25 mouse cellular contexts compared by ENCODE assay signal in the genomic region with DNA sequence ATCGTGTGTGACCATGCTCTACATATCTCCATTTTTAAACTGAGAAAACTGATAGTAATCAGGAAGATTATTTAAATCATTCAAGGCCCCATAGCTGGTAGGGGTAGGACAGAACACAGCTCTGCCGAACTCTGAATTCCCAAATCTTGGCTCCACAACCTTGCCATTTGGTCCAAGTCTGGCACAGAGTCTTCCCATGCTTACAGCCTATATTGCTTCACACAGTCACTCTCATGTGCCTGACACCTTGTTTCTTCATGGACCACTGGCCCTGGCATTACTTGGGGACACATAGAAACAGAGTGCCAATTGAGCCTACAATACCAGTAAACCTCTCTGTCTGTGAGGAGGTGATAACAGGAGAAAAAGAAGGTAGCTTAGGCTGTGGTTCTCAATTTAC.
"Had no signal": no experiment of that assay in that cellular context is flagged by ENCODE, and none has a peak within 500 bp of the region (broad histone marks: within the 10 kb centered on the region; RNA-seq: fewer than 3 reads in every experiment).

No protein-coding gene starts in this region.

- H3K36me3 ChIP-seq: heart, embryonic 15.5 days; hindbrain, embryonic 12.5 days; intestine, embryonic 15.5 days; limb, embryonic 12.5 days; limb, embryonic 15.5 days; liver, embryonic 12.5 days had no signal

- H3K9me3 ChIP-seq: heart, embryonic 15.5 days; hindbrain, embryonic 12.5 days; intestine, embryonic 15.5 days; limb, embryonic 15.5 days had no signal

- H3K27ac ChIP-seq: heart, adult 2 months; heart, embryonic 13.5 days; heart, embryonic 15.5 days; hindbrain, embryonic 12.5 days; hindbrain, embryonic 14.5 days; intestine, embryonic 15.5 days; layer of hippocampus, adult 2 months; limb, embryonic 12.5 days; limb, embryonic 15.5 days; liver, embryonic 12.5 days; liver, embryonic 14.5 days had no signal

- H3K4me2 ChIP-seq: heart, embryonic 11.5 days; heart, embryonic 13.5 days; heart, embryonic 15.5 days; hindbrain, embryonic 12.5 days; hindbrain, embryonic 14.5 days; intestine, embryonic 15.5 days; limb, embryonic 12.5 days; limb, embryonic 15.5 days; liver, embryonic 12.5 days had no signal

- DNase-seq: gastrocnemius, postnatal 14 days; gastrocnemius, postnatal 36 days; heart, adult 11 months; heart, adult 2 months; heart, postnatal 14 days; heart, postnatal 36 days; kidney, adult 18-20 months; kidney, adult 8-10 months; kidney, postnatal 10 days; kidney, postnatal 4 days; left cerebral cortex, postnatal 4 days had no signal

- H3K27me3 ChIP-seq: heart, embryonic 13.5 days; heart, embryonic 15.5 days; hindbrain, embryonic 12.5 days; intestine, embryonic 15.5 days; limb, embryonic 12.5 days; limb, embryonic 15.5 days; liver, embryonic 12.5 days had no signal

- H3K4me1 ChIP-seq: hindbrain, embryonic 12.5 days; intestine, embryonic 15.5 days had no signal

- H3K4me3 ChIP-seq: heart, adult 2 months; heart, embryonic 13.5 days; heart, embryonic 15.5 days; hindbrain, embryonic 12.5 days; intestine, embryonic 15.5 days; layer of hippocampus, adult 2 months; limb, embryonic 12.5 days; limb, embryonic 15.5 days; liver, embryonic 12.5 days had no signal

- ATAC-seq: hindbrain, embryonic 16.5 days; inflammation-experienced regulatory T-cells, adult 6 months; intestine, embryonic 15.5 days; intestine, postnatal 0 days; liver, embryonic 12.5 days had no signal

- H3K9ac ChIP-seq: heart, embryonic 13.5 days; heart, embryonic 15.5 days; hindbrain, embryonic 12.5 days; hindbrain, embryonic 14.5 days; intestine, embryonic 15.5 days; limb, embryonic 12.5 days; limb, embryonic 15.5 days; liver, embryonic 12.5 days; liver, embryonic 14.5 days had no signal
